Mouse (Mus musculus) retina, adult 2 months (tissue): ENCODE measurements around the gene Tspan7.
A peak's percentile ranks its signal among the peaks of the same experiment; 100 is the strongest.

Experiments used
- DNase-seq: peaks from one replicate; pipeline ENCODE4 v3.0.0-alpha.2; 2012; ENCODE audit warnings: low read depth, low spot score

The Tspan7 gene

DNA sequence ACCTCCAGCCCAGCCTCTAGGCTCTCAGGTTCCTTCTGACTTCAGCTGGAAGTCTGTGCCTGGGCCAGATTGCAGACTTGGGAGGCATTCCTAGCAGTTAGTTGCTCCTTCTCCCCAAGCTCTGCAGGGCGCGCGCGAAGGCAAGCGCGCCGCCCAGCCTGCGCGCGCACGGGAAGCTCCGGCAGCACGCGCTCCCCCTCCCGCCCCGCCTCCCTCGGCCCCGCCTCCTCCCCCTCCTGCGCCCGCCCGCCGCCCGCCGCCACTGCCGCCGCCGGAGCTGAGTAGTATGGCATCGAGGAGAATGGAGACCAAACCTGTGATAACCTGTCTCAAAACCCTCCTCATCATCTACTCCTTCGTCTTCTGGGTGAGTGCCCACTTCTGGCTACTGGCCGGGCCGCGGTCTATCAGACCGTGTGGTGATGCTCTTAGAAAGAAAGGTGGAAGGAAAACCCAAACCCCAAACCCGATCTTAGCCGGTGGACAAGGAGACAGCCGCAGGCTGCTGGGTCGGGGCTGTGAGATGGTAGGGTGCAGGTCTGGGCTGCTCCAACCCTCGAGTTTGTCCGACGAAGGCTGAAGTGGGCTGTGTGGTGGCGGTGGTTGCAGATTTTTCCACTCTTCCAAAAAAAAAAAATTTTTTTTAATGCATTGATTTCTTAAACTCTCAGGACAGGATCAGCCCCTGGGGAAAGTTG lies at the start of gene Tspan7:
Gene Tspan7, plus strand, starts transcription at position 287 of the 698 bp plus-strand sequence.
- peak; percentile 49 for DNase-seq

DNA sequence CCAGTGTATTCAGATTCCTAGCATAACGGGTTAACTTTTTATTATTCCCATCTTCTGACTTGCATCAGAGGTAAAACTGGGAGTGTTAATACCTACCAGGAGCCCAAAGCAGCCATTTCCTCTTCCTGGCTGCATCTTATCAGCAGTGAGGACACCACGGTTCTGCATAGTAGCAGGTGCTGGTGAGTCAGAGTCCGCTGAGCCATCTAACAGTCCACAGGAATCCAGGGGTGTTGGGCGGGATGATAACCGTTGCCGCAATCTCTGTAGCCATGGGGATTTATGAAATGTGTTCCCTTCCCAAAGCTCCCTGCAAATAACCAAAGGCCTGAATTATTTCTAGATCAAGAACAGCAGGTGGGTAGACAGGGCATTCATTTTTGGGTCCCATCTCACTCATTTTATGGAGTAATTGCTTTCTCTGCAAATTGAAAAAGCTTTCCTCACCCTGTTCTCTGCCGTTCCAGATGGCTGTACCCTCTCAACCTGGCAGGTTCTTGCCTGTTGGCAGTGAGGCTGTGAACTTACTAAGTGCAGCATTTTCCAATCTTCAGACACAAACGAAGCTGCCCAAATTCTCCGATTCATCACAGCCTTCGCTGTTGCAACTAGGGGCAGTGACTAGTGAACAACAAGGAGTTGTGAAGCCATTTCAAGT lies 35.5 kb upstream of the Tspan7 start:
- DNase-seq: no peak

DNA sequence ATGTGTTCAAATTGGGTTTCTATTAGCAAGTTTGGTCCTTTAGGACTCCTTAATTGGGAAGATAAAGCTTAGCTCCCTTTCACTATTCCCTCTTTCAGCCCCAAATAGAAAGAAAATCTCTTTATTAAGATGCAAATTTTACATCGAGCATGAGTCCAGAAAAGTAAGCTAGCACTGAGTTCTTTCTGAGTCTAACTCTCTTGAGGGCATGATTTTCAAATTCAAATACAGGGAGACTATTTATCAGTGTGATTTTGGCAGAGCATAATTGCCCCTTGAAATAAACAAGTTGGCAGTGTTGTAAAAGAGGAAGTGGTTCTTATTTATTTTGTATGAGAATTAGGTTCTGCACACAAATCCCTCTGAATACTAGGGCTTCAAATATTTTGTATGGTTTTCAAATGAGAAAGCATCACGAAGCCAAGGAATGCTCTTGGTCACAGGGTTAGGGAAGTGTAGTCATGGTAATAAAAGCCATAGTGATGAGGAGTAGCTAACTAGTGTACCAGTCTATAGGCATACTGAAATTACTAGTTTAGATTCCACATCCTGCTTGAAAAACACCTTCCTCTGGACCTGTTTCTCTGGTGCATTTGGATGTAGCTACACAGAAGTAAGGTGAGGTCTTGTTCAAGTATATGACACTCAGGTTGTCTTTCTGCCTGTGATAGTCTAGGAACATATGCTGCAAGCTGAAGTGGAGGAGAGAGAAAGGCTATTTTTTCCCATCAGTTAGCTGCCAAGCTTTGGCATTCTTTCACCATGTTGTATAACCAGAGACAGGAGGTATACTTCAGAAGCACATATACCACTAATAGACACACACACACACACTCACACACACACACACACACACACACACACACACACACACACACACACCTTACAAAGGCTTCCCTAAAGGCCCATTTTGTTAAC lies 34.6 kb upstream of the Tspan7 start:
- no peak for DNase-seq

DNA sequence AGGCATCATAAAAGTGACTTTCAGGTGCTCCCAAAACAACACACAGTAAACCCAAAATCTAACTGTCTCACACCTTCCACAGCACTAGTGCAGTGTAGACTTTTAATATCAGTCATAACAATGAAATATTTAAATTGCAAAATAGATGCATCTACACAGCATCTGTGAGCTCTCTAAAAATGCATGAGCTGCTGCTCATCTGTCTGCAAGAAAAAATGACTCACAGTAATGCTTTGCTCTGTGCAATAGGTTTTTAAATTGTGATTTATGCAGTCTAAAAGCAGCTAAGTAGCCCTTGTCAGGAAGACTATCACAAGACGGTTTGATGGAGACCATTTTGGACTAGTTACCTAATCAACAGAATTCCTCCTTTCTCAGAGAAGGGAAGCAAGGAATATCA lies 31.2 kb upstream of the Tspan7 start:
- DNase-seq: no peak

DNA sequence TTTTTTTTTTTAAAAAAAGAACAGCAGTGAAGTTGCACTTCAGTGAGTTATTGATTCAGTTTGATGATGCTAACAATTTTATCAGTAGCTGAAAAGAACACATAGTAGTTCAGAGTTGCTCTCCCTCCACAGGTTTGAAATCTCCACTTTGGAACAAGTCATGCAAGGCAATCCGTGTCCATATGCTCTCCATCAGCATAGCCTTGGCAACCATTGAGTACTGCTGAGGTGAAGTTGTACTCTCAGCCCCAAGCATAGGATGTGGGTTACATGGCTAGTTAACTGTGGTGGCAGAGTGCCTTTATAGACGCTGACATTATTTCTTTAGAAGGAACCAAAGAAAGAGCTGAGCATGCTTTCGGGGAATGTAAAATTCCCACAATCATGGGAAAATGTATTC lies 27.7 kb upstream of the Tspan7 start:
- no peak for DNase-seq

DNA sequence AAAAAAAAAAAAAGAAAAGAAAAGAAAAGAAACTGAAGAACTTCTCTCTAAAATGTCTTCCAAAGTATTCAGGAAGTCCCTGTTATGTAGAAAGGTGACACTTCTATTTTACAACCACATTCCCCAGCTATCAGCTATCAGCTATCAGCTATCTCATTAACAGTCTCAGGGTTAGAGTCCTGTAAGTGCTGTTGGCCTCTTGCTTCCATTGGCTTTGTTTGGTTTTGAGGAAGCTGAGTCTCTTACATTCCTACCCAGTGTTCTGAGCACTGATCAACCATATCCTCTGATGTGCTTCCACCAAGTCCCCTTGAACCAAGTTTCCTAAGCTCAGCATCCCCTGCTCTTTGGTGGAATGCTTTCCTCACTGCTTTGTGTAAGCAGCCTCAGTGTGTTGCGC lies 7.9 kb upstream of the Tspan7 start:
- no peak for DNase-seq

DNA sequence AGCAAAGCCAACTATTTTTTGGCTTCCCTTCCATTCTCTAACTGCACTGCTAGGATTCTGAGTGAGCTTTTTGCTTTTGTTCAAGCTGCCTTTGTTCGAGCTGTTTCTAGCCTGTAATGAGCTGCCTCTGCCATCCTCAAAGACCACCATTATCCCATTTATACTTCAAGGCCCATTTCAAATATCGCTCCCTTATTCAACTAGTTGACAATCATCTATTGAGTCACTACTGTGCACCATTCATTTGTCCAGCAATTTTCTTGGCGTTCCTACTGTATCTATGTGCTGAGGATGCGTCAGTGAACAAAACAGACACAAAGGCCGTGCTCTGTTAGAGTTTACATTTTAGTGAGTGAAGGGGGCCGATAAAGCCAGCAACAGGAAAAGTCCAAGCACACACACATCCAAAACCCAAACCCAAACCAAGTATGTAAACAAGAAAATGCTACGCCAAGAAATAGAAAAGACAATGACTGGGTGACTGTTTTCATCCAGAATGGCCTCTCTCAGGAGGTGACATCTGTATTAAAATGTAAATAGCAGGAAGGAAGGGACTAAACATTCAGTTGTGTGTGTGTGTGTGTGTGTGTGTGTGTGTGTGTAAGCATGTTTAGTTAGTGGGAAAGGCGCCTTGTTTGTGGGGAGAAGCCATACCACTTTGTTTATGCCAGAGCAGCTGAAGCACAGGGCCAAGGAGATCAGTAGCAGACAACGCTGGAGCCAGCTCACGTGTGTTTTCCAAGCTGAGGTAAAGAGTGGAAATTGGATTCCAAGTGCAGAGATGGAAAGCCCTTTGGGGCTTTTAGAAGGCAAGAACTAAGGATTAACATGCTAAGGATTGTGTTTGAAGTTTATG lies 5.7 kb upstream of the Tspan7 start:
- DNase-seq: no peak

DNA sequence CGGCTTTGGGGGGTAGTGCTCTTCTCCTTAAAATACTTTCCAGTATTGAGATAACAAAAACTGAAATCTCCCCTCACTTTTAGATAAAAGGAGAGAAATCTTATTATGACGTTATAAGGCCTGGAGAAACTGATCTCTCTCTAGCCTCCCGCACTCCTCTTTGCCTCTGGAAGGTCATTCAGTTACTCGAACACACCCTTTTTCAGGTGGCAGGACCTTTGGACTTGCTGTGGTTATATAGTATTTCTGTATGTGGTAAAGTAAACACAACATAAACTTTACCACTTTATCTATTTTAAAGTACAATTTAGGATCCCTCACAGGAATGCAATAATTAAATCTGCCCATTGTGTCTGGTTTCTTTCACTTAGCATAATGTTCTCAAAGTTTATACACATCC lies 5.0 kb upstream of the Tspan7 start:
- DNase-seq: no peak

DNA sequence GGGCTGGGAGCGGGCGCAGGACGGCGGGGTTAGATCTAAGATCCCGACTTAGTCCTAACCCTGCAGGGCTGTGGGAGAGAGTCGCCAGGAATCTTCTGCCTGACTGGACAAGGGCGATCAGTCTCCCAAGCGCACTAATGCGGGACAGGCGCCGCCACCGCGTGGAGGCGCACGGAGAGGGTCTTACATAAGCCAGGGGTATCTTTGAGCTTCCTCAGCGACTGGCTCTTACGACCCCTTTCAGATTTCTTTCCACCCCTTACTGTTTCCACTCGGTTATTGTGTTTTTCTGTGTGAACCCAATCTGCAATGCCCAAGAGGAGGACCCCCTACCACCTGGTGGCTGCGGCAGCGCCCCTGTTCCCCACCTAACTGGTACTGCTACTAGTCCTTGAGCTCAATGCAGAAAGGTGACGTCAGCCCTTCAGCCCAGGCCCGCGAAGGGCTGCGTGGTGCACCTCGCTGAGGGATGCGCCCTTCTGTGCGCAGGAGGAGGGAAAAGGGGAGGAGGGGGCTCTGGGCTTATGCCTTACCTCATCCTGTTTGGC lies 780 bp downstream of the Tspan7 start:
- DNase-seq: peak; percentile 28

DNA sequence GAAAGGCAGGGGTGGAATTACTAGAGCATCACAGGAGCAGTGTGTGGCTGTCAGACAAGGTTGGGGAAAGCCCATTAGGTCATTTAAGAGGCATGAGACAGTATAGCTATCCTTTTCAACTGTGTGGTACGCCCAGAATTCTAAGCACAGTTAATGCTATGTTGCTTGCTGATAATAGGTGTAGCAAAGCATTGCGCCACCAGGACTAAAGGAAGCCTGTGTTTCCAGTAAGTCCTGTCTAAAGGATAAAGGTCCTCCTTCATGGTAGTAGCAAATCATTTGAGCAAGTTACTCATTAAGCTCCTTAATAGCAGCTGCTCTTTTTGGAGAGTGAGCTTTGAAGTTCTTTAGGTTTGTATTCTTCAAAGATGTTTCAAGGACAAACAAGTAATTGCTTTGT lies 13.6 kb downstream of the Tspan7 start:
- no peak for DNase-seq

DNA sequence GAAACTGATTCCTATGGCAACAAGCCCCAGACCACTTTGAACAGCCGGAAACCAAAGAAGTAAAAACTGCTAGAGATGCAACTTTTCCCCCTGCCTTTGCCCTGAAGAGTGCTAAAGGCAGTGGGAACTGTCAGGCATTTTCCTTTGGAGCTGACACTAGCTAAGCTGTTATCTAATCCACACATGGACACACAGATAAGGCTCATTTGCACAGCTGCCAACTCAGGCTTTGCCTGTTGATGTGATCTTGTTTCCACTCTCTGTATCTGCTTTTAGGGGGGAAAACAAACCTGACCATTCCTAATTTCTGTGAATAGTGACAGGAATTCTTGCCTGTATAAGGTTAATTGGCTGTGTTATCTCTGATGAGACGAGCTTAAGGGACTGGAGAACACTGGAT lies 17.7 kb downstream of the Tspan7 start:
- peak; percentile 38 for DNase-seq

DNA sequence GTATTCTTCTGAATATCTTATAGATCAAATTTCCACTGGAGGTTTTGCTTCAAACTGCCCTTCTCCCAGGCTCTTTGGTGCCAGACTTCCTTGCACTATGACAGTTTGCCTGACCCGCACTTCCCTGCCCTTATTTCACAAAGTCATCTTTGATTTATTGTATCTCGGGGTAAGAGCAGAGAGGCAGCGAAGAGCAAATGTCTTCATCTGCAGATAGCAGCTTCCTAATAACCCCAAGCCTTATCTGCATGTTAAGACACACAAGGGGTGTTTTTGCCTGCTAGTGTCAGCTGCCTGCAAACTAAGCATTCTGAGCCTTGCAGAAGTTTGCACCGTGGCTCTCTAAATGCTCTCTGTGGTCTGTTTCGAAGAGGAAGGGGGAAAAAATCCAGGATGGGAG lies 29.5 kb downstream of the Tspan7 start:
- no peak for DNase-seq

DNA sequence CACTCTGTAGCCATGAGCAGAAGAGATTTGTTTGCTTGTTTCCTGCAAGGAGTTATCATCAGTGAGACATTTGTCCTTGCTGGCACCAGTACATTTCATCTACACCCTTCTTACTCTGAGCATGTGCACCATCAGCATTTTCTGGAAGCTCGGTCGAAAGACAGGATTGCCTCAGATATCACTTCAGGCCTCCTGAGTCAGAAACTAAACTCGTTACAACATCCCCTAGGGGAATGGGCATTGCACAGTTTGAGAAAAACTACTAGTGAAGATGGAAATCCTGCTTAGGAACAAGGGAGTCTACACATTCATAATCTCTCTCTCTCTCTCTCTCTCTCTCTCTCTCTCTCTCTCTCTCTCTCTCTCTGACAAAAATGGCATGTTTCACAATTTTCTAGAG lies 30.0 kb downstream of the Tspan7 start:
- DNase-seq: no peak

DNA sequence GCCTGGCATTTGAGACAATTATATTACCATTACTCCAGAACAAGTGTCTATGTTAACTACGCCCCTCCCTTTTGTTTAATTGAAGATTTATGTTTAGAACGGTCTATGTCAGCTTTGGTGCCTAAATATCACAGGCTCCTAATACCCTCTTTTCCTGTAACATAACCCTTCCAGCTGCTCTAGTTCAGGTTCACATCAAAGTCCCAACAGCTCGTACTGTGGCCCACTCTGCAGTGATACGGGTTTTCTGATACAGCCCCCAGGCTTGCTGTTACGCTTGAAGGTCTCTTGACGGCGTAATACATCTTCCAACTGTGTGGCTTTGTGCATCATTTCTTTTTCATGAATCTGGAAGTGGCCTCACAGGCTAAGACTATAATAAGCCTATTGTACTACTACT lies 31.5 kb downstream of the Tspan7 start:
- no peak for DNase-seq

DNA sequence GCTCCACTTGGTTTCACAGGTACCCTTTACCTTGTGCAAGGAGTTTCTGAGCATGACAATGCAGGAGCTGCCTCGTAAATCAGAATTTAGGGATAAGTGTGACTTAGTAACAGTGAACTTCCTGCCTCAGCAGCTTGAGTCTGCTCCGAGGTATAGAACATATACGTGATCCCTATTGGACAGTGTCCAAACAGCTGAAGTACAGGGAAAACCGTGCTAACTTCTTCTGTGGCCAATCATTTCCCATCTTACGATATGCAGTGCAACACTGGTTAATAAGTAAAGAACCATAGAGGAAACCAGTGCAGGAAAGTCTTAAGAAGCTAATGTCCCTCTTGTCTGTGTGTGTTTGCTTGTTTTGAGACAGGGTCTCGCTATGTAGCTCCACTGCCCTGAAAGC lies 32.0 kb downstream of the Tspan7 start:
- DNase-seq: no peak

DNA sequence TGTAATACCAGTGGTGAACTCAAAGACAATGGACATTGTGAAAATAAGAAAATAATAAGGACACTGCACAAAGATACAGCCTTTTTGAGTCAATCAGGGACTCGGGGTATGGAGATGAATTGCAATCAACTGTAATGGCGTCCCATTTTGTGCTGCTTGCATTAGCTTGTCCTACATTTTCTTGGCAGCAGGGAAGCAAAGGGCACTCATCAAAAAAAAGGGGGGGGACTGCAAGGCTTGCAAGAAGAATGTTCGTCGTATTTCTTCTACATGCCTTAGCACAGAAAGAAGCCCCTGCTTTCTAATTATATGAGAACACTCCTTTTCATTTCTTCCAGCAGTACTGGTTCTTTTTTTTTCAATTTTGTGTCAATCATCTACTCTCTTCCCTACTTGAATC lies 32.8 kb downstream of the Tspan7 start:
- DNase-seq: no peak

DNA sequence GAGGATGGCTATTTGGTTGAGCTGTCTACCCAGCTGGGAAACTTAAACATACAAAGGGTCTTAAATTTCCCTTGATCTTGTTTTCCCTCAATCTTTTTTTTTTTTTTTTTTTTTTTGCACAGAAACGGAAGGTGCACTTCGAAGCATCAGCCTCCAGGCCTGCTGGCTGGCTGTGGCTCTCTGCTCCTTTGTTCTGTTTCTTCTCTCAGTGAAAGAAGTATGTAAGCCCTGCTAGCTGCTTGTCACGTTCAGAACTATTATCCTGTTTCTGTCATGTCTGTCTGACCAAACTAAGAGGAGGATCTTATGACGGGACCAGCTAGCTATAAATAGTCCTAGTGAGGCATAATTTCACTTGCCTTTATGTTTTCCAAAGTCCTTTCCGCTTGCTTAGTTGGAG lies 33.6 kb downstream of the Tspan7 start:
- DNase-seq: no peak

DNA sequence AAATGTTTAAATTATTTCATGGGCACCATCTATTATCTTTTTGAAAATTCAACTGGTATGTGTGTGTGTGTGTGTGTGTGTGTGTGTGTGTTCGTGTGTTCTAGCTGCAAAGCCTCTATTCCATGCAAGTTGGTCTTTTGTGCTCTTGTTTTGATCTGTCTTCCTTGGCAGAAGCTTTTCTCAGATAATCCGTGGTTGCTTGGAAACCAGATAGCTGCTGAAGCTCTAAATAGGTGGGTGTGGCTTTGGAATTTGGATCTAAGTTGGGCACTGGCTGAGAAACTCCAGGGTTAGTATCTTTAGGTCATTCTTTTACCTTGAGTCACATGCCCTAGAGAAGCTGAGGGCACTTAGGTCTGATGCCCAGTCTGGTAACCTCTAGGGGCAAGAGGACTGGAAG lies 50.5 kb downstream of the Tspan7 start:
- DNase-seq: peak; percentile 52

DNA sequence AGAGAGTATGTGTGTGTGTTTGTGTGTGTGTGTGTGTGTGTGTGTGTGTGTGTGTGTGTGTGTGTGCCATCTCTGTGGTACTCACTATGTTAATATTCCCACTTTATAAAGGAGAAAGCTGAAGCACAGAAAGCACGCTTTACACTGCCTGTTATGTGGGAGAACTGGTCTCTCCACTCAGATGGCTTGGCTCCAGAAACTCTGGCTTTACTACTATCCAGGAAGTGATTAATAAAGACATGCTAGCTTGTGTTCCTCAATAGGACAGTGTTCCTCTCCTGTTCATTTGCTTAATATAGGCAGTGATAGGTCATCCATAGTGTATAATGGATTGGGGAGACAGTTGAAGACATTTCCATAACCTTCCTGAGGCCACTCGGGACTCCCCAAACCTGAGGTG lies 54.1 kb downstream of the Tspan7 start:
- no peak for DNase-seq

DNA sequence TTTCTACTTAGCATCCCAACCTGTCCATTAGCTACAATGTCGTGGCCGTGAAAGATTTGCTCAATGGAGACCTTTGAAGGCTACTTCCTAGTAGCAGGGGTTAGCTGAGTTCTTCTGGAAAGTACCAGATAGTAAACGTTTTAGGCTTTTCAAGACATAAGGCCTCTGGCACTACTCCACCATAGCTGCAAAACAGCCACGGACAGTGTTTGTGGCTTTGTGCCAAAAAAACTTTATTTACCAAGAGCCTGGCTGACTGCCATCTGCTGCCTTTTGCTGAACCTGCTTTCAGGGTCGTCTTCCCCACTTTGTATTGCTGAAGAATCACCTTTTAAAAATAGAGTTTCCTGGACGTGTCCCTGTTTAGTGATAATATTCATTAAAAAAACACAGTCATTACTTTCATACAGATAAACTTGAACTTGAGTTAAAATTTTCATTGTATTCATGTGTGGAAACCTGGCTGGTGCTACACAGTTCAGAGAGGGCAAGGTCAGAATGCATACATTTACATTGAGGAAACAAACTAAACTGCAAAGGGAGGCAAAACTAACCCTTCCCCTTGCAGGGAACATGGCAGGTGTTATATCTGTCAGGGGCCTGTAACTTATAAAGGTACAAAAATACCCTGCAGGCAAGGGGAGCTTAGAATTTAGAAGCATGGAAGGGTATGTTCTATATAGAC lies 54.7 kb downstream of the Tspan7 start:
- no peak for DNase-seq

DNA sequence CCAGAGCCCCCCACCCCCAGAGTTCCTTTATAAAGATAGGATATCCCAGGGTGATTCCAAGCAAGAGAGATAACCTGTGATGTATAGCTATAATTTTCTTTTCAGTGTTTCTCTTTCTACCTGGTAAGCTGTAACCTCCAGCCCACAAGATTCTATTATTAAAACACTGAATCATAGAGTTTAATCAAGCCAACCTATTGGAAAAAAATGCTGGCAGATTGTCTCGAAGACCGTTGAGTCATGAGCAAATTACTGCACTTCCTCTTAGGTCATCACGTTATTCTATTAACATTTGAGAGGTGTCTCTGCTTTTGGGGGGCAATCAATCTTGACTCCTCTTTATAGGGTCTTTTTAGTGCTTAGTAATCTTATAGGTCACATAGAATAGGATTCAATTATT lies 61.9 kb downstream of the Tspan7 start:
- no peak for DNase-seq
